Mouse (Mus musculus) testis, adult 2 months (tissue): ENCODE data around the gene Spred3. TPM values are rescaled to one million over a fixed set of nuclear protein-coding genes. Genes with fewer than 3 reads are reported as not detected.
"Not testable (repeated sequence)": the region's sequence is repeated elsewhere in the genome, so short reads cannot be mapped to it uniquely, and the experiment has no call there.

Experiments used
- H3K27ac ChIP-seq: fragments of 200-500 bp; 2 replicates; pipeline ENCODE4 v1.5.1; 2012; ENCODE audit warnings: low read depth, low read length; ENCODE audit not compliant: control insufficient read depth, insufficient read depth
- H3K27me3 ChIP-seq: fragments of 200-500 bp; 2 replicates; pipeline ENCODE4 v1.6.1; 2012; ENCODE audit warnings: mild to moderate bottlenecking, low read length, moderate library complexity; ENCODE audit not compliant: control insufficient read depth, insufficient read depth
- H3K36me3 ChIP-seq: fragments of 200-500 bp; 2 replicates; pipeline ENCODE4 v1.6.1; 2012; ENCODE audit warnings: mild to moderate bottlenecking, low read length; ENCODE audit not compliant: control insufficient read depth, insufficient read depth
- H3K4me1 ChIP-seq: fragments of 200-500 bp; 2 replicates; pipeline ENCODE4 v1.6.1; 2012; ENCODE audit warnings: low read length; ENCODE audit not compliant: control insufficient read depth, insufficient read depth
- H3K4me3 ChIP-seq: fragments of 200-500 bp; 2 replicates; pipeline ENCODE4 v1.5.1; 2012; ENCODE audit warnings: low read depth, mild to moderate bottlenecking, low read length, moderate library complexity, mixed read lengths; ENCODE audit not compliant: control insufficient read depth
- CTCF ChIP-seq: fragments of 200-500 bp; IDR thresholded peaks from 2 replicates; pipeline ENCODE4 v1.5.1; 2012; ENCODE audit warnings: low read depth, mild to moderate bottlenecking, inconsistent platforms, low read length, moderate library complexity; ENCODE audit not compliant: control insufficient read depth, insufficient read depth, insufficient replicate concordance
- POLR2A ChIP-seq: fragments of 200-500 bp; IDR thresholded peaks from 2 replicates; pipeline ENCODE4 v1.6.1; 2012; ENCODE audit warnings: low read depth, mild to moderate bottlenecking, inconsistent platforms, low read length, moderate library complexity; ENCODE audit not compliant: control insufficient read depth
- polyA plus RNA-seq: library from polyadenylated mRNA; depleted of rRNA; stranded (reverse); fragments of >200 nt; gene quantifications from 2 replicates; pipeline ENCODE4 v1.2.3, GENCODE M21; 2012; rRNA removed

The Spred3 gene
- polyA plus RNA-seq, result 40.9 and 41.8 TPM in 2 replicates

- H3K27me3 ChIP-seq, result no peaks in the 10 kb centered on the region
- peak; percentile 49; the same call in 1 of the 2 replicates for TF ChIP-seq POLR2A
- TF ChIP-seq CTCF, result no peak
- H3K4me1 ChIP-seq, result peaks cover 46% of the 10 kb centered on the region
- H3K36me3 ChIP-seq, result no peaks in the 10 kb centered on the region
- peak within 1 kb of the TSS; percentile 92 for H3K27ac ChIP-seq
- peak within 1 kb of the TSS; percentile 96 for H3K4me3 ChIP-seq
Observed at GRCm38 (mm10) chr7:29170066-29170754, at the start of gene Spred3, which contains the start of gene Ggn. TSS of gene Spred3 (minus strand) at chr7:29170411. TSS of gene Ggn (plus strand) at chr7:29170210.

- Histone ChIP-seq H3K4me1 (peaks cover 17% of the 10 kb centered on the region), H3K27ac (peak overlapping the region; percentile 84), H3K36me3 (no peaks in the 10 kb centered on the region), H3K27me3 (no peaks in the 10 kb centered on the region), H3K4me3 (peak overlapping the region; percentile 93)
- peak; percentile 28; the same call in 1 of the 2 replicates for TF ChIP-seq POLR2A
- no peak for TF ChIP-seq CTCF
Observed at GRCm38 (mm10) chr7:29214846-29215245, 44.6 kb upstream of the Spred3 start.

- no peaks in the 10 kb centered on the region for H3K27me3 ChIP-seq
- TF ChIP-seq CTCF (no peak), POLR2A (no peak)
- no peaks in the 10 kb centered on the region for H3K36me3 ChIP-seq
- peak overlapping the region; percentile 93 for H3K4me3 ChIP-seq
- peak overlapping the region; percentile 88 for H3K27ac ChIP-seq
- H3K4me1 ChIP-seq, result peaks cover 17% of the 10 kb centered on the region
Observed at GRCm38 (mm10) chr7:29214236-29214635, 44.0 kb upstream of the Spred3 start.

GRCm38 (mm10) chr7:29213675-29214082, 43.5 kb upstream of the Spred3 start, which contains the start of gene Catsperg1:
TSS of gene Catsperg1 (minus strand) at chr7:29214035.
- no peaks in the 10 kb centered on the region for H3K36me3 ChIP-seq
- no peaks in the 10 kb centered on the region for H3K27me3 ChIP-seq
- H3K4me1 ChIP-seq, result peaks cover 17% of the 10 kb centered on the region
- H3K4me3 ChIP-seq, result peak within 1 kb of the TSS; percentile 93
- H3K27ac ChIP-seq, result peak within 1 kb of the TSS; percentile 96
- TF ChIP-seq CTCF (no peak), POLR2A (no peak; the same call in 1 of the 2 replicates)

GRCm38 (mm10) chr7:29212775-29213560, 42.8 kb upstream of the Spred3 start:
- Histone ChIP-seq H3K4me1 (peaks cover 17% of the 10 kb centered on the region), H3K4me3 (peak overlapping the region; percentile 93), H3K27ac (peak overlapping the region; percentile 96)
- H3K27me3 ChIP-seq, H3K36me3 ChIP-seq: not testable (repeated sequence)

- H3K4me1 ChIP-seq, result peaks cover 17% of the 10 kb centered on the region
- H3K36me3 ChIP-seq, result no peaks in the 10 kb centered on the region
- H3K27ac ChIP-seq, result peak overlapping the region; percentile 96
- peak overlapping the region; percentile 93 for H3K4me3 ChIP-seq
- TF ChIP-seq POLR2A (no peak; the same call in 1 of the 2 replicates), CTCF (no peak)
- H3K27me3 ChIP-seq, result no peaks in the 10 kb centered on the region
Observed at GRCm38 (mm10) chr7:29212199-29212765, 42.1 kb upstream of the Spred3 start.
